Mouse (Mus musculus) hindbrain, embryonic 16.5 days (tissue): ENCODE measurements around the gene Nfam1. TPM values are rescaled to one million over a fixed set of nuclear protein-coding genes. Genes with fewer than 3 reads are reported as not detected.

Source experiments
- ATAC-seq: fragments of 200-750 bp; cut with Nextera tagmentation; 2 replicates; pipeline ENCODE4 v1.8.0; 2017; ENCODE audit warnings: moderate TSS enrichment, moderate library complexity
- H3K27ac ChIP-seq: fragments of 300-500 bp; sonication (generic); 2 replicates; pipeline ENCODE4 v1.5.1; 2014; ENCODE audit warnings: low read depth, mild to moderate bottlenecking, control low read depth, low read length, moderate library complexity
- H3K27me3 ChIP-seq: fragments of 300-500 bp; sonication (generic); replicated peaks from 2 replicates; pipeline ENCODE4 v1.6.1; 2014; ENCODE audit warnings: low read length; ENCODE audit not compliant: control insufficient read depth, insufficient read depth
- H3K36me3 ChIP-seq: fragments of 300-500 bp; sonication (generic); 2 replicates; pipeline ENCODE4 v1.6.1; 2014; ENCODE audit warnings: mild to moderate bottlenecking, low read length, moderate library complexity, mixed read lengths; ENCODE audit not compliant: control insufficient read depth, insufficient read depth
- H3K4me1 ChIP-seq: fragments of 300-500 bp; sonication (generic); 2 replicates; pipeline ENCODE4 v1.6.1; 2014; ENCODE audit warnings: low read depth, low read length; ENCODE audit not compliant: control insufficient read depth, insufficient read depth
- H3K4me2 ChIP-seq: fragments of 300-500 bp; sonication (generic); 2 replicates; pipeline ENCODE4 v1.6.1; 2014; ENCODE audit warnings: mild to moderate bottlenecking, low read length, control low read depth, moderate library complexity
- H3K4me3 ChIP-seq: fragments of 300-500 bp; sonication (generic); 2 replicates; pipeline ENCODE4 v1.5.1; 2014; ENCODE audit warnings: mild to moderate bottlenecking, low read length, control low read depth, moderate library complexity
- H3K9ac ChIP-seq: fragments of 300-500 bp; sonication (generic); 2 replicates; pipeline ENCODE4 v1.6.1; 2014; ENCODE audit warnings: low read depth, mild to moderate bottlenecking, control low read depth, low read length, moderate library complexity
- H3K9me3 ChIP-seq: fragments of 300-500 bp; sonication (generic); 2 replicates; pipeline ENCODE4 v1.6.1; 2014; ENCODE audit warnings: mild to moderate bottlenecking, low read length, moderate library complexity; ENCODE audit not compliant: control insufficient read depth
- WGBS: fragments of 180-500 bp; shearing (Covaris S2); extraction: QIAGEN DNeasy Blood & Tissue Kit; methylation state at CpG from one replicate; pipeline ENCODE4 v1.1.7; 2014; 5-methylcytosine and 5-hydroxymethylcytosine counted together
- polyA plus RNA-seq: library from polyadenylated mRNA; unstranded; fragments of >200 nt; fragmentation: Nextera tagmentation; extraction: Ambion mirVana; gene quantifications from 2 replicates; pipeline ENCODE4 v1.2.1, GENCODE M21; 2015

Nfam1 gene
- polyA plus RNA-seq, 1 experiment from 2014 or later, result 2.2 TPM

DNA sequence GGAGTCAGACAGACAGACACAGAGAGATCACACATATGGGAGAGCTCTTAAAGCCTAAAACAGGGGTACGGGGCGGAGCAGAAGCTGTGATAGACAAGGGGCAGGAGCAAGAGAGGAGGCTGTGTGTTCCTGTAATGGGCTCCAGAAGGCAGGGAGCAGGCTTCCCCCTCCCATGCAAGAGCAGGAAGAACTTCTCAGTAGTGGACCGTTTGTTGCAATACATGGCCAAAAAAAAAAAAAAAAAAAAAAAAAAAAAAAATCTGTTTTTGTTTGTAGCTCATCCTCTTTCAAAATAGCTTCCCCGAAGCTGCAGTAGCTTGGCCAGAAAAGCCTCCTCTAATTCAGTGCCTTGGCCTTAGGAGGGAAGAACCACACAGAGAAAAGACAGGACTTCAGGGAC is 2.2 kb downstream of the Nfam1 start:
- Histone ChIP-seq H3K4me1 (peaks cover 33% of the 10 kb centered on the region), H3K27me3 (0 out of 2 replicates have a peak, but pooled peaks cover 4% of the 10 kb centered on the region), H3K4me2 (no peak overlapping the region), H3K9me3 (no peaks in the 10 kb centered on the region), H3K4me3 (no peak overlapping the region), H3K9ac (no peak overlapping the region), H3K27ac (no peak overlapping the region), H3K36me3 (no peaks in the 10 kb centered on the region)
- 62% methylated on average over 4 of the region's 4 CpGs for WGBS
- ATAC-seq, result no peak

DNA sequence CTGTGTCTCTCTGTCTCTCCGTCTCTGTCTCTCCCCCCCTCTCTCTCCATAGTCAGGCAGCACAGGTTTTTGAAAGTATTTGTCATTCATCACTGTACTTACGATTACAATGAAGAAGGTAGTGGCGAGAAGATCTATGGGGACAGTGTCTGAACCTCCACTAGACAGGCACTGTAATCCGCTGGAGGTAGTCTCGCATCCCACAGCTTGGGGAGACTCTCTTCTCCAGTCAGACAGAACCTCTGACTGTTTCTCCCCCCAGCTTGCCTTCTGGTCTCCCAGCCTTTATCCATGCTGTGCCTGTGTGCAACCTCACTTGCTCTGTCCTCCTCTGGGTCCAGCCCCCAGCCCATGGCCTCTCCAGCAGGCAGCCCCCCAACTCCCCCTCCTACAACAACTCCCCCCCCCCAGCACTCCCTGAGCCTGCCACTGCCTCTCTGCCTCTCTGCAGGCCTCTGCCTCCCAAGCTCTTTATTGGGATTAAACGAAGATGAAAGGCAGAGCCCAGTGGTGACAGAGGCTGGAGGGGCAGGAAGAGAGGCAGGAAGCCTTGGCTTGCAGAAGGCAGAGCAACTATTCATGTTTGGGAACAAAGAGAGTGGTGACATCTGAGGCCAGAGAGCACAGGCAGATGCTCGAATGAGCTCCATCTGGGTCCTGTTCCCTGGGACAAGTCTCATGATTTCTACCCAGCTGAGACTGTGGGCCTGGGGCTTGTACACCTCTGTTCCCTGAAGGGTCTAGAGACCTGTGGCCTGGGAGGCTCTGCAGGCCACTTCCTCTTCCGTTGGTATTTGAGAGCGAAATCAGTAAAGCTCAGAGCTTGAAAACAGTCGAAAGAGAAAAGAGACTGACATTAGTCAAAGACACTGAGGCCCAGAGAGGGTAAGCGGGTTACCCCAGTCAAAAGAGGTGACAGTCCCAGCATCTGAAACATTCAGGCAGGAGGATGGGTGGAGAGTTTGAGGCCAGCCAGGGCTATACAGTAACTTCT is 3.1 kb downstream of the Nfam1 start:
- Histone ChIP-seq H3K9me3 (no peaks in the 10 kb centered on the region), H3K4me1 (peaks cover 35% of the 10 kb centered on the region), H3K9ac (no peak overlapping the region), H3K4me3 (no peak overlapping the region), H3K4me2 (no peak overlapping the region), H3K27ac (no peak overlapping the region; the same call in 1 of the 2 replicates), H3K27me3 (0 out of 2 replicates have a peak, but pooled peaks cover 4% of the 10 kb centered on the region), H3K36me3 (no peaks in the 10 kb centered on the region)
- ATAC-seq, result no peak
- 38% methylated on average over 11 of the region's 11 CpGs for WGBS

DNA sequence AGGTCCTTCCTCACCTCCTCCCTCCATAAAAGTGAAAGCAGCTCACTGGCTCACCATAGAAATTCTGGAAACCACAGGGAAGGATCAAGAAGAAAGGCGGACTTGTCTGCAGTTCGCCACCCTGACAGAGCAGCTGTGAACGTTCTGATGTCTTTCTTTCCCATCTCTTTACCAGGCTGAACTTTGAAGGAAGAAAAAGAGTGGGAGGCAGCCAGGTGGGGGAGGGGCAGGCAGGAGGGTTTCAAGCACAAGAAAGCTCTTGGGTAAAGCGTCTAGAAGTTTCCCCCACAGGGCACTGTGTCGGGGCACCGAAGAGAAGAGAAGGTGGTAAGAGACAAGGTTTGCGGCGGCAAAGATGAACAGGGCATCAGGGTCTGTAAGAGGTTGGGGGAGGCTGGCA is 7.0 kb downstream of the Nfam1 start:
- WGBS, result 55% methylated on average over 8 of the region's 8 CpGs
- Histone ChIP-seq H3K4me2 (no peak overlapping the region), H3K4me1 (peaks cover 15% of the 10 kb centered on the region), H3K9ac (no peak overlapping the region), H3K27ac (no peak overlapping the region), H3K9me3 (no peaks in the 10 kb centered on the region), H3K4me3 (no peak overlapping the region), H3K36me3 (no peaks in the 10 kb centered on the region), H3K27me3 (0 out of 2 replicates have a peak, but pooled peaks cover 4% of the 10 kb centered on the region)
- no peak for ATAC-seq

DNA sequence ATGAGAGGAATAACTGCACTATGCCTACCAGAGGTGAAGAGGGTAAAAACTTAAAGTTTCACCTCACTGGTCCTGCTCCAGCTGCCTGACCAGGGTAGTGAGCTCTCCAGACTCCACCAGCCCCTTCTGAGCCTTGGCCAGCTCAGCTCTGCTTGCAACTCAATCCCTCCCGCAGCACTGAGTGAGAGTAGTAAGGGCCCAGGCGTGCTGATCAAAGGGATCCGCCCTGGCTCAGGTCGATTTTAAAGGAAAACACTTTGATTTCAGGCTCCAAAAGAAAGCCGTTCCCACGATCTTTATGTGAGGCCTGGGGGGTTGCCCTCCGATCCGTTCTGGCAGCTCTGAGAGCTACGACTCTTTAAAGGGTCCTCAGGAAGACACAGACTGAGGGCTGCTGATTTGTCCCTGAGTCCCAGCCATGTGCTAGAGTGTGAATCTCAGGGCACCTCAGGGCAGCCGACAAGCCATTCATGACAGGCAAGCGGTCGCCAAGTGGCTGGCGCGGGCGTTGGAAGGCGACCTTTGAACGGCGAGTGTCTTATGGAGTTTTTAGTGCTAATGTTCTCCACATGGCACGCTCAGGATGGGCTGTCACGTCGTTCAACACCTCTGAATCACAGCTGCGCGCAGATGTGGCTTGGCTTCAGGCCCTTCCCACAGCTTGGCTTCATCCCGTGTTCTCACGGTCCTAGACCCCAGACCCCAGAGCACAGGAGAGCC is 7.9 kb downstream of the Nfam1 start:
- H3K4me3 ChIP-seq, result no peak overlapping the region
- ATAC-seq, result no peak
- no peaks in the 10 kb centered on the region for H3K36me3 ChIP-seq
- WGBS, result 22% methylated on average over 25 of the region's 25 CpGs
- H3K4me2 ChIP-seq, result no peak overlapping the region
- H3K27ac ChIP-seq, result no peak overlapping the region
- no peaks in the 10 kb centered on the region for H3K9me3 ChIP-seq
- H3K9ac ChIP-seq, result no peak overlapping the region
- peaks cover 14% of the 10 kb centered on the region for H3K4me1 ChIP-seq
- H3K27me3 ChIP-seq, result 0 out of 2 replicates have a peak, but pooled peaks cover 4% of the 10 kb centered on the region

DNA sequence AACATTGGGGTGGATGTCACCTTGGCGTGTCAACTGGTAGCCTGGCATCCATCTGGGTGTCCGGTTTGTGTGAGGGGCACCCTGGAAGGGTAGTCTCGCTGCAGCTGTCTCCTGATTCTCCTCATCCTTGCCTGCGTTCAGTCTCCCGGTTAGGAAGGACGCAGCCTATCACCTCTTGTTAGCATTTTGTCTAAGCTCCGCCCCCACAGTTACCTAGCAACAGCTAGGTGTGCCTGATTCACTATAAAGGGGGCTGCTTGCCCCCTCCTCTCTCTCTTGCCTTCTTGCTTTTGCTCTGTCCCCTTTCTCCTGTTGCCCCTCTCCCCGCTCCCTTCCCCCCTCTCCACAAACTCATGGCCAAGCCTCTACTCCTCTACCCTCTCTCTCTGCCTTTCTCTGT is 10.2 kb downstream of the Nfam1 start:
- WGBS, result 39% methylated on average over 8 of the region's 8 CpGs
- Histone ChIP-seq H3K4me2 (no peak overlapping the region), H3K4me1 (peaks cover 10% of the 10 kb centered on the region), H3K9me3 (no peaks in the 10 kb centered on the region), H3K4me3 (no peak overlapping the region), H3K27me3 (0 out of 2 replicates have a peak, but pooled peaks cover 4% of the 10 kb centered on the region), H3K36me3 (no peaks in the 10 kb centered on the region), H3K27ac (no peak overlapping the region), H3K9ac (no peak overlapping the region)
- no peak for ATAC-seq

DNA sequence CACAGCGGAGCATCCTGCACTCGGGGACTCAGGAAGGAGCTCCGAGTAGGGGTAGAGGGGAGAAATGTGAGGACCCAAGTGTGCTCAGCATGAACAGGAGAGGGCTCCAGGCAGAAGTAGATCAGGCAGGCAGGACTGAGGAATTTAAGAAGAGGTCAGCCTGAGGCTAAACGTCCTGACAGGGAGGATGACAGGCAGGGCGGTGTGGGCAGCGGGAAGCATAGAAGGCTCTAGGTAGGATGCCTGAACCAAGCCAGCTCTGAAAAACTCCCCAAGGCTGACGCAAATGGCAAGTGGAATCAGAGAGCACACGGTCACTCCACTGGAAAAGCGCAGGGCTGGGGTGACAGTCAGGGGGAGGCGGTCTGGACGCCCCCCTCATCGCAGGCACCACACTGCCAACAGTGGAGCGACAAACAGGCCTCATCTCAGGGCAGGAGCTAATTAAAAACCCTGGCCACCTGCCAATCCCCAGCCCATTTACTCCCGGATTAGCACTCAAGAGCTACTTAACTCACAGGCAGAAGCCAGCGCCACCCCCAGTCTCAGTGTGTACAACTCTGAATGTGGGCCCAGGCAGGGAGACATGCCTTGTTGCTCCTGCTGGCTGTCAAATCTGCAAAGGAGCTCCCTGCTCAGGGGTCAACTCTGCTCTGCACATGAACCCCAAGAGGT is 22.0 kb downstream of the Nfam1 start:
- no peak overlapping the region for H3K4me3 ChIP-seq
- no peaks in the 10 kb centered on the region for H3K36me3 ChIP-seq
- peak; percentile 86 for ATAC-seq
- H3K4me1 ChIP-seq, result peaks cover 22% of the 10 kb centered on the region
- no peak overlapping the region for H3K4me2 ChIP-seq
- no peaks in the 10 kb centered on the region for H3K9me3 ChIP-seq
- H3K27me3 ChIP-seq, result peaks cover 2% of the 10 kb centered on the region; the same call in 1 of the 2 replicates
- no peak overlapping the region for H3K9ac ChIP-seq
- H3K27ac ChIP-seq, result no peak overlapping the region
- WGBS, result 10% methylated on average over 15 of the region's 15 CpGs

DNA sequence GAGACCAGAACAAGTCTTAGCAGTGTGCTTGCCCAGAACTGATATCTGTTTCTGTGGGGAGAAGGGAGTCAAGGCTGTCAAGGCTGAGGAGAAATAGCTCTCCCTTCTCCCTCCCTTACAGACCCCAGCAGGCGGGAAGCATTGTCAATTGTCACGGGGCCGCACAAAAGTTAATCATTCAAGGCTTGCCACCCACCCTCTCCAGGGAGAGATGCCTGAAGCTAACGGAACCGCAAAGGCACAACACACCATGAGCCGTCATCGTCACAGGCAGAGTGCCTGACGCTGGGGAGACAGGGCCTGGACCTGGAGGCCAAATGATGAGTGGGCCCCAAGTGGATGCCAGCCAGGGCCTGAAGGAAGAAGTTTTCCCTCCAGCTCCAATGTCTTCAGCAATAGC is 22.7 kb downstream of the Nfam1 start:
- H3K27me3 ChIP-seq, result peaks cover 2% of the 10 kb centered on the region; the same call in 1 of the 2 replicates
- 7% methylated on average over 8 of the region's 8 CpGs for WGBS
- no peak for ATAC-seq
- H3K4me1 ChIP-seq, result peaks cover 22% of the 10 kb centered on the region
- H3K9me3 ChIP-seq, result no peaks in the 10 kb centered on the region
- H3K36me3 ChIP-seq, result no peaks in the 10 kb centered on the region
- no peak overlapping the region for H3K4me2 ChIP-seq
- no peak overlapping the region for H3K27ac ChIP-seq
- no peak overlapping the region for H3K4me3 ChIP-seq
- 0 out of 2 replicates have a peak overlapping the region, but pooled peaks have one; percentile 15 for H3K9ac ChIP-seq

DNA sequence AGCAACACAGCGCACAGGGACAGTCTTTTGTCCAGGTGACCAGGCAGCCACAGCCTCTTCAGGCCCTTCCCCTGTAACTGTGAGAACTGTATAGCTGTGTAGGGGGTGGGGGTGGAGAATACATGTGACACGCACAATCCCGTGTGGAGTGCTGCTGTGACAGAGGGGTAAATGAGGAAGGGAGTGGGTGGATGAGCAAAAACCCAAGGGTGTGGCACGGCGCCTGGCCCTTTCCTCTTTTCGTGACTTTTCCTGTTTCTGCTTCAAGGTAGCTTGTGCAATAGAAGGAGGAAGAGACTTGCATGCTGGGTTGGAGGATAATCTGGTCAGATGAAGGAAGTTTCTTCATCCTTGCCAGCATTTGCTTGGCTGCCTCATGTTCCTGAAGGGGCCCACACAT is 23.6 kb downstream of the Nfam1 start:
- H3K9ac ChIP-seq, result no peak overlapping the region
- no peak overlapping the region for H3K27ac ChIP-seq
- 85% methylated on average over 6 of the region's 6 CpGs for WGBS
- H3K4me1 ChIP-seq, result peaks cover 22% of the 10 kb centered on the region
- no peaks in the 10 kb centered on the region for H3K36me3 ChIP-seq
- no peak overlapping the region for H3K4me3 ChIP-seq
- ATAC-seq, result no peak
- no peaks in the 10 kb centered on the region for H3K9me3 ChIP-seq
- no peak overlapping the region for H3K4me2 ChIP-seq
- no peaks in the 10 kb centered on the region; the same call in 1 of the 2 replicates for H3K27me3 ChIP-seq
